Mouse (Mus musculus) liver, embryonic 13.5 days (tissue): ENCODE results near the gene Primpol. TPM values are rescaled to one million over a fixed set of nuclear protein-coding genes. Genes with fewer than 3 reads are reported as not detected.
A peak's percentile ranks its signal among the peaks of the same experiment; 100 is the strongest.

Source experiments
- ATAC-seq: fragments of 200-750 bp; cut with Nextera tagmentation; 2 replicates; pipeline ENCODE4 v1.8.0; 2017; ENCODE audit warnings: low read depth, mild to moderate bottlenecking, moderate number of reproducible peaks, moderate library complexity
- DNase-seq: peaks from one replicate; pipeline ENCODE4 v3.0.0; 2022
- H3K27ac ChIP-seq: fragments of 300-500 bp; sonication (generic); 2 replicates; pipeline ENCODE4 v1.5.1; 2015; ENCODE audit warnings: moderate library complexity, mild to moderate bottlenecking, inconsistent platforms
- H3K27me3 ChIP-seq: fragments of 300-500 bp; sonication (generic); 2 replicates; pipeline ENCODE4 v1.6.1; 2015; ENCODE audit warnings: mild to moderate bottlenecking, inconsistent platforms
- H3K36me3 ChIP-seq: fragments of 300-500 bp; sonication (generic); 2 replicates; pipeline ENCODE4 v1.6.1; 2015; ENCODE audit warnings: mild to moderate bottlenecking, inconsistent platforms
- H3K4me1 ChIP-seq: fragments of 300-500 bp; sonication (generic); replicated peaks from 2 replicates; pipeline ENCODE4 v1.6.1; 2015; ENCODE audit warnings: inconsistent platforms
- H3K4me2 ChIP-seq: fragments of 300-500 bp; sonication (generic); 2 replicates; pipeline ENCODE4 v1.6.1; 2015; ENCODE audit warnings: inconsistent platforms, mild to moderate bottlenecking, moderate library complexity
- H3K4me3 ChIP-seq: fragments of 300-500 bp; sonication (generic); replicated peaks from 2 replicates; pipeline ENCODE4 v1.5.1; 2015; ENCODE audit warnings: mild to moderate bottlenecking, inconsistent platforms
- H3K9ac ChIP-seq: fragments of 300-500 bp; sonication (generic); 2 replicates; pipeline ENCODE4 v1.6.1; 2015; ENCODE audit warnings: mild to moderate bottlenecking, inconsistent platforms
- H3K9me3 ChIP-seq: fragments of 300-500 bp; sonication (generic); replicated peaks from 2 replicates; pipeline ENCODE4 v1.6.1; 2016; ENCODE audit warnings: inconsistent platforms
- WGBS: fragments of 180-500 bp; shearing (Covaris S2); methylation state at CpG from one replicate; pipeline ENCODE4 v1.1.7; 2015; ENCODE audit not compliant: insufficient replicate concordance; 5-methylcytosine and 5-hydroxymethylcytosine counted together
- polyA plus RNA-seq: library from polyadenylated mRNA; unstranded; fragments of >200 nt; fragmentation: Nextera tagmentation; extraction: Ambion mirVana; gene quantifications from 2 replicates; pipeline ENCODE4 v1.2.1, GENCODE M21; 2015

Primpol gene
- polyA plus RNA-seq, 1 experiment from 2014 or later: 9.9 TPM

DNA sequence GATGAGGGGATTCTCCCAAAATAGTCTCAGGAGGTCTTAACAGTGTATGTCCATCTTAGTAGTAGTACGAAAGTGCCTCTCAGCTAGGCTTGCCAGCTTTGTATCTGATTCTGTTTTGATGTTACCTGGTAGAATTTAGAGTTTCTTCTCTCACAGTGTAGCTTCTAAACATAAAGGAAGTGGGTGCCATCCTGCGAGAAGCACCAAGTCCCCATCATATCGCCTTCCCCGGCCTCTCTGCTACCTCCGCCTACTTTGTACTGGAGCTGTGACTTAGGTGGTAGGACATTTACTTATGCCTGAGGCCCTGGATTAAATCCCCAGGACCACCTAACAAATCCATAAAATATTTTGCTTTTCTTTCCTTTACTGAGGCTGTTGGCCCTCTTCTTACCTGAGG is 9.6 kb upstream of the Primpol start:
- Histone ChIP-seq H3K27me3 (no peaks in the 10 kb centered on the region), H3K4me1 (peaks cover 49% of the 10 kb centered on the region), H3K27ac (no peak overlapping the region), H3K9me3 (no peaks in the 10 kb centered on the region), H3K4me3 (no peak overlapping the region), H3K9ac (no peak overlapping the region), H3K36me3 (peaks cover 17% of the 10 kb centered on the region), H3K4me2 (no peak overlapping the region)
- ATAC-seq (no peak), DNase-seq (no peak)
- 85% methylated on average over 5 of the region's 5 CpGs for WGBS

DNA sequence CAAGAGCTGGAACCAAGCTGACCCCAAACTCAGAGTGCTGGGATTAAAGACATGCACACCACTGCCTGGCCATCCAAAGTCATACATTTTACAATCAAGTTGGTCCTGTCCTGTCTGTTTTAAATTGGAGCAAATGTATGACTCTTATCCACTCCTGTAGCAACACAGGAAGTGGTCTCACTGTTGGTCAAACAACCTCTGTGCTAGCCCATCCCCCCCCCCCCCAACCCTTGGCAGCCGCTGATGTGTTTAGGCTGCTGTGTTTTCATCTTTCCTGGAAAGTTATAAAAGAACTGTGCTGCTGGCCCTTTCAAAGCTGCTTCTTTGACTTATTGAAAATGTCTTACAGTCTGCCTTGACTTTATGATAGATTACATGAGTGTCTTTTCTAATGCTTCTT is 8.2 kb upstream of the Primpol start:
- H3K4me1 ChIP-seq: peaks cover 52% of the 10 kb centered on the region
- 26% methylated on average over 1 of the region's 1 CpGs for WGBS

DNA sequence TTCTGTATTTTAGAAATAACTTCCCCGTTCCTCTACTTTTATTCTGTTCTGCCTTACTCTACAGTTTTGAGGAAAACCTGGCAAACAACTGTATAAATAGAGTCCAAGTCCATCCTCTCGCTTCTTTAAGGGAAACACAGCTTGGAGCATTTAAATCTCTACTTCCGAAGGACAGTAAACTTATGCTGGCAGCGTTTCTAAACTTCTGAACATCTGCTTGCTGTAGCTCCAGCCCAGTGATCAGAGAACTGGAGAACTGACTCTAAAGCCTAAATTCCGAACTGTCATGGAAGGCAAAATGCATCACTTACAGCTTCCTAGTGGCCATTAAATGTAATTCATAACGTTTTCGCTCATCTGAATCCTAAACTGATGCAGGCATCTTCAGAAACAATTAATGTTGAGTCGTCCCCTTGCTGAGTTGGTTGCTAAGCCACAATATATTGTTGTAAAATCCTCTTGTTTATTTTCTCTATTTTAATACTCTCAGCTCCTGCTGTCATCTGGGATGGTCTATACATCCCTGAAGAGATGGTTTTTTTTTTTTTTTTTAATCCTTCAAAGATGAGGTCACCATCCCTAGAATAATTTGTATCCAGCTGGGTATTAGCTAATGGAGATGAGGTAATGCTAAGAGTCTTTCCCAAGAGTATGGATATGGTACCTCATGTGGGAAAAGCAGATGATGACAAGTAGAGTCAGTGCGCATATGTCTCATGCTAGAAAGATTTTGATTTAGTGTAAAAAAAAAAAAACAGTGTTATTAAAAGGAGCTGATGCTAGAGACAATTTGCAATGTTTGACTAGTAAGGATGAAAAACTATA is 5.6 kb upstream of the Primpol start:
- Histone ChIP-seq H3K4me1 (peaks cover 67% of the 10 kb centered on the region), H3K27me3 (no peaks in the 10 kb centered on the region), H3K4me3 (no peak overlapping the region), H3K36me3 (no peaks in the 10 kb centered on the region), H3K9ac (no peak overlapping the region), H3K27ac (no peak overlapping the region), H3K9me3 (no peaks in the 10 kb centered on the region), H3K4me2 (no peak overlapping the region)
- ATAC-seq: no peak
- WGBS: 83% methylated on average over 9 of the region's 9 CpGs
- no peak for DNase-seq

More for the DNA sequence above, 8.2 kb upstream of the Primpol start:
- no peaks in the 10 kb centered on the region for H3K27me3 ChIP-seq
- H3K9ac ChIP-seq: no peak overlapping the region
- no peak overlapping the region for H3K4me2 ChIP-seq
- DNase-seq (no peak), ATAC-seq (no peak)
- no peak overlapping the region for H3K4me3 ChIP-seq
- H3K9me3 ChIP-seq: no peaks in the 10 kb centered on the region
- no peak overlapping the region for H3K27ac ChIP-seq
- H3K36me3 ChIP-seq: peaks cover 6% of the 10 kb centered on the region

DNA sequence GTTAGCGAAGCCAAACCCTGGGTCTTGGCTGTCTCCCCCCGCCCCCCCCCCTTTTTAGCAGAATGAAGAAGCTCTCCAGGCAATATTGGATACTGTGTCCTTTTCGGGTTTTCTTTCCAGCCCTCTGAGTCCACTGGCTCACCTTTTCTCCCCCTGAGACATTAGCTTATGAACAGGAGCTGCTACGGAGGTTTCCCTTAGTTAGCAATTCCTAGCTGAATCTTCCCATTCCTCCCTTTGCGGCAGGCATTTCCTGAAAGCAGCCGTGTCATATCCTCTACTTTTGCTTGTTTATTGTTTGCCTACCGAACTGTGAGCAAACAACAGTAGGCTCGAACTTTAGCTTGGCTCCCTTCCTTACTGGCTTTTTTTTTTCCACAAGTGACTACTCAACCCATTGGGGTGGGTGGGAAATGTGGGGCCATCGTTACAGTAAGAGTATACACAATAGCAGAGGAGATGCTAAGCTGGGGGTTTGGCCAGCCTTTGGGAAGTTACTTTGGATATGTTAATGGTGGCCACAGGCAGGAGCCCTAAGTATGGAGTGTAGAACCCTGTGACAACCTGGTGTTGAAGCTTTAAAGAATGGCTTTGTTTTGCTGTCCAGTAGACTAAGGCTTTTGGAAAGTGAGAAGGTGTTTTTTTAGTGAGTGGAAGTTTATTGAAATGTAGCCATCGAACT is 1.8 kb upstream of the Primpol start:
- Histone ChIP-seq H3K27me3 (no peaks in the 10 kb centered on the region), H3K27ac (peak overlapping the region; percentile 90; the same call in 1 of the 2 replicates), H3K4me2 (peak overlapping the region; percentile 96), H3K36me3 (no peaks in the 10 kb centered on the region), H3K4me3 (peak overlapping the region; percentile 83), H3K9me3 (no peaks in the 10 kb centered on the region), H3K4me1 (peaks cover 54% of the 10 kb centered on the region), H3K9ac (peak overlapping the region; percentile 88)
- 7% methylated on average over 10 of the region's 10 CpGs for WGBS
- no peak for DNase-seq
- ATAC-seq: no peak

DNA sequence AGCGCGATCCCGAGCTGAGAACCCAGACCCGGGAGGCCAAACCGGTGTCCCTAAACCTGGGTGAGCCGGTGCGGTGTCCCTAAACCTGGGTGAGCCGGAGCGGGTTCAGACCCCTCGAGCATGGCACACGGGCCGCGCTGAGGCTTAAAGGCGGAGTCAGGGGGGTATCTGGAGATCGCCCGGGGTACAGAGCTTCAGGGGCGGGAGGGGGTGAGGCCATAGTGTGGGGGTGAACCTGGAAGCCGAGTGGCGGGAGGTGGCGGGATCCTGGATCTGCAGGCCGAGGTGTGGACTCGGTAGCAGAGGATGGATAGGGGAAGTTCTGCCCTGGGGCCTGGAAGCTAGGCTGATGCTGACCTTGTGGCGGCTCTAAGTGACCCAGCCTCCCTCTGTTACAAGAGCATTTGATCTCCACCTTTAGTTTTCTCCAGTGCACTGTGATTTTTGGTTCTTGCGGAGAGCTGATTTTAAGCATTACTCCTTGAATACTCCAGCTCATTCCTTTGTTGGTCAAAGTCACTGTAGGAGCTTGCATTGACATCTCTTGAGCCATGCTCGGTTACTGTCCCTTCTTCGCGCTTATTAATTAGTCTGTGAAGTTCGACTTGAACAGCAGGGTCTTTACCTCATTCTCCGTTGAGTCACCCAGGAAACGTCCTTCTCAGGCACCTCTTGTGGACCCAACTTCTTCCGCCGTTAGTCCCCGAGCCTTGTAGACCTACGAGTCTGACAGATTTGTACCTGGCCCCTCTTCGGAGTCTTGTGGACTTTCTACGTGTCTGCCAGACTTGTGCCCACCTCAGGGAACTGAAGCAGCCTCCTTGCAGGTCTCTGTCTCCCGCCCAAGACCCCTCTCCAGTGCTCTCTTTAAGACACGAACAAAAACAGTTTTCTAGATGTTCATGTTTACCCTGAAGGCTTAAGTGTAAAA is 943 bp upstream of the Primpol start:
- no peaks in the 10 kb centered on the region for H3K27me3 ChIP-seq
- H3K9ac ChIP-seq: peak overlapping the region; percentile 88
- no peaks in the 10 kb centered on the region for H3K9me3 ChIP-seq
- peak; percentile 57 for DNase-seq
- peak overlapping the region; percentile 83 for H3K4me3 ChIP-seq
- peaks cover 59% of the 10 kb centered on the region for H3K4me1 ChIP-seq
- H3K4me2 ChIP-seq: peak overlapping the region; percentile 96
- ATAC-seq: peak; percentile 56
- WGBS: 0% methylated on average over 38 of the region's 38 CpGs
- H3K27ac ChIP-seq: peak overlapping the region; percentile 90
- no peaks in the 10 kb centered on the region for H3K36me3 ChIP-seq

DNA sequence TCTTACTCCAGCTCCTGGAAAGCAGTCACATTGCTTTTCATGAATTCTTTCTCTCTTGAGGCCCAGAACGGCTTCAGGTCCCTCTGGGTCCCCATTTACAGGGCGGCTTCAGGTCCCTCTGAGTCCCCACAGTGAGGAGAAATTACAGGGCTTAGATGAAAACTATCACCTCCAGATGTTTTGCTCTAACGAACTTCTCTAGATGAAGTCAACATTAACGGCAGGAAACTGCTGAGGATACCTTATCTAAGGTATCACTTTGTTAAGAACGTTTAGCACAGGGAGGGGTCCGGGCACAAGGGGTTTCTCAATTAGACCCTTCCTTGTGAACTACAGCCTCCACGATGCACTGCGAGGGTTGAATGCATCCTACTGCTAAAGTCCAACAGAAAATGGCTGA is 1.1 kb downstream of the Primpol start:
- Histone ChIP-seq H3K4me2 (peak overlapping the region; percentile 96), H3K4me1 (peaks cover 53% of the 10 kb centered on the region), H3K9ac (peak overlapping the region; percentile 75), H3K9me3 (no peaks in the 10 kb centered on the region), H3K27ac (peak overlapping the region; percentile 83), H3K27me3 (no peaks in the 10 kb centered on the region), H3K36me3 (peaks cover 9% of the 10 kb centered on the region), H3K4me3 (peak overlapping the region; percentile 83)
- DNase-seq: no peak
- no peak for ATAC-seq
- WGBS: 17% methylated on average over 8 of the region's 8 CpGs

DNA sequence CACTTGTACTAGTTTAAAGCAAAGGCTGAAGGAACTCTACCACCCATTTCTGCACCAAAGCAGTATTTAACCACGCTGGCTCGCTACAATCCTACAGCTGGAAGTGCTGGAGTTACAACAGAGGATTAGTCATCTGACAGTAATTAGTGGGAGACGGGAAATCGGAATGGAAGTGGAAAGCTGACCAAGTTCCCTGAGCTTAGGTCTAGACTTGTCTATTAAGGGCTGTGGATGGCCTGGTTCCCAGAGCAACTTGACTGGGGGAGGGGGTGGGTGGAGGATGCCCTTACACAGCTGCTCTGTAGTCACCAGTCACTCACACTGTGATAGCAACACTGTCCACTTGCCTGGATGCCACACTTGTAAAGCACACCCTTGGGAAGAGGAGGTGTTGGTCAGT is 3.6 kb downstream of the Primpol start:
- 83% methylated on average over 4 of the region's 4 CpGs for WGBS
- H3K27ac ChIP-seq: no peak overlapping the region

DNA sequence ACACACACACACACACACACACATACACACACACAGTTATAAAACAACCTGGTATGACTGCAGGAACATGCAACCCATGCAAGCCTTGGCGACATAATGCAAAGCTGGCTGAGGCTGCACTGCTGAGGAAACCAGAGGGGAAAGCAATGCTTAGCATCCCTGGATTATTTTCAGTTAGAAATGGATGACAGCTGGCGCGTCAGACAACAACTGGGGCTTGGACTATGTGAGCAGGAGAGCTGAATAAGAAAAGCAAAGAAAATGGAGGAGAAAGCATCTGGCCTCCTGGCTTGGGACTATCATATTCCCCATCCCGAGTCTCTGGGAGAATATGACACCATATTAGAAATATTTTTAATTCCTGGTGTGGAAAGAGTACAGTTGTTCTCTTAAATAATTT is 4.1 kb downstream of the Primpol start:
- Histone ChIP-seq H3K27ac (no peak overlapping the region), H3K27me3 (no peaks in the 10 kb centered on the region), H3K9ac (no peak overlapping the region), H3K4me3 (no peak overlapping the region), H3K9me3 (no peaks in the 10 kb centered on the region), H3K36me3 (peaks cover 19% of the 10 kb centered on the region), H3K4me1 (peaks cover 28% of the 10 kb centered on the region), H3K4me2 (no peak overlapping the region)
- ATAC-seq (no peak), DNase-seq (no peak)
- WGBS: 85% methylated on average over 4 of the region's 4 CpGs

More for the DNA sequence above, 3.6 kb downstream of the Primpol start:
- Histone ChIP-seq H3K4me1 (peaks cover 33% of the 10 kb centered on the region), H3K36me3 (peaks cover 19% of the 10 kb centered on the region), H3K4me3 (no peak overlapping the region), H3K4me2 (no peak overlapping the region), H3K9me3 (no peaks in the 10 kb centered on the region), H3K9ac (no peak overlapping the region), H3K27me3 (no peaks in the 10 kb centered on the region)
- ATAC-seq (no peak), DNase-seq (no peak)

DNA sequence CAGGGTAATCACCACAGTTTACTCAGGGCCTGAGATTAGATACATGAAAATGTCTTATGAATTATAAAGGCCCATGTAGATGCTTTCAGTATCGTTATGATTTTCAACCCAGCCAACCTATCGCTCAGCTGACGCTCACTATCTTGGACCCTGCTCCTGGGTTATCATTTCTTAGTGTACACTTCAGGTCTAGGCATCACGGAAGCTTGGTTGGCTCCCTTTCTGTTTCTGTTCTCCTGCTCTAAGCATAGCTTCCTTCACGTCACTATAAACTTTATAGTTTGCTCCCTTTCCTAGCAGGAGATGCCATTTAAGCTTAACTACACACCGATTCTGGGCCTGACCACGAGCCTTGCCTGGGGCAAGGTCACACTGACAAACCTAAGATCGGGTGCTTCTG is 5.5 kb downstream of the Primpol start:
- WGBS: 70% methylated on average over 8 of the region's 8 CpGs
- ATAC-seq: no peak

DNA sequence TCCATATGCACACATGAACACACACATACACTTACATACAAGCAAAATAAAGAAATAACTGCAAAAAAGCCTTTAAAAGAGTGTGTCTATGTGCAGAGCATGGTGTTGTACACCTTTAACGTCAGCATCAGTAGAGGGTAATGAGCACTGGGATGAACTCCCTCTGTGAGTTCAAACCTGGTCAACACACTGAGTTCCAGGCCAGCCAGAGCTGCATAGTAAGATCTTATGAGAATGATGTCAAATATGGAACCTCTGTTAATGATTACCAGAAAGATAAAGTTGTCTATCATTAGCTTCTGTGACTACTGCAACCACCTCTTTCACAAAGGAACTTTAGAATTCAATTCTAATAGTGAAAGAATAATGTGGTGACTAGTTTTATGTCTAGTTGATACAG is 10.1 kb downstream of the Primpol start:
- 81% methylated on average over 1 of the region's 1 CpGs for WGBS
- DNase-seq (no peak), ATAC-seq (no peak)
- H3K9me3 ChIP-seq: no peaks in the 10 kb centered on the region
- H3K4me2 ChIP-seq: no peak overlapping the region
- no peak overlapping the region for H3K9ac ChIP-seq
- peaks cover 42% of the 10 kb centered on the region for H3K36me3 ChIP-seq
- no peak overlapping the region for H3K4me3 ChIP-seq
- 0 out of 2 replicates have a peak, but pooled peaks cover 2% of the 10 kb centered on the region for H3K4me1 ChIP-seq
- H3K27ac ChIP-seq: no peak overlapping the region
- no peaks in the 10 kb centered on the region for H3K27me3 ChIP-seq

More for the DNA sequence above, 5.5 kb downstream of the Primpol start:
- Histone ChIP-seq H3K9me3 (no peaks in the 10 kb centered on the region), H3K36me3 (peaks cover 27% of the 10 kb centered on the region), H3K4me2 (no peak overlapping the region), H3K9ac (no peak overlapping the region), H3K27me3 (no peaks in the 10 kb centered on the region), H3K4me3 (no peak overlapping the region), H3K4me1 (peaks cover 29% of the 10 kb centered on the region), H3K27ac (no peak overlapping the region)
- no peak for DNase-seq

DNA sequence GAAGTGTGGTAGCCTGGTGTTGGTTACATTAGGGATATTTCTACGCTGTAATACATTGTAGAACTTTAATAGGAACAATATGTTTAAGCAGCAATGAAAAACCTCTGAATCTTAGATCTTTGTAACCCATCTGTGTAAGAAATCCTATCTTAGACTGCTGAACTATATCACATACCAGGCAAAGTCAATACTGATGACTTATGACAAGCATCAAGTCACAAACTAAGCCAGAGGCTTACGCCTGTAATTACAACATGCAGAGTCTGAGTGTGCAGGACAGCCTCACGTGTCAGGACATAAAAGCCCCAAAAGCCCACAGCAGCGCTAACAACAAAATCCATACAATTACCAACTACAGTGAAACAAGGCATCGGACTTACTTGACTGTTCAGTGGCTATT is 13.4 kb downstream of the Primpol start:
- no peak overlapping the region for H3K4me3 ChIP-seq
- 86% methylated on average over 5 of the region's 5 CpGs for WGBS
- H3K27me3 ChIP-seq: no peaks in the 10 kb centered on the region
- no peak overlapping the region for H3K4me2 ChIP-seq
- H3K4me1 ChIP-seq: peaks cover 21% of the 10 kb centered on the region
- H3K9me3 ChIP-seq: no peaks in the 10 kb centered on the region
- peaks cover 23% of the 10 kb centered on the region for H3K36me3 ChIP-seq
- DNase-seq (no peak), ATAC-seq (no peak)
- H3K27ac ChIP-seq: no peak overlapping the region
- no peak overlapping the region for H3K9ac ChIP-seq
